Mouse (Mus musculus): ENCODE results near the gene Rfng. TPM values are rescaled to one million over a fixed set of nuclear protein-coding genes. Genes with fewer than 3 reads are reported as not detected.
A peak's percentile ranks its signal among the peaks of the same experiment; 100 is the strongest.

Rfng gene
- polyA plus RNA-seq, 1 experiment from 2014 or later, result 91.1 TPM

DNA sequence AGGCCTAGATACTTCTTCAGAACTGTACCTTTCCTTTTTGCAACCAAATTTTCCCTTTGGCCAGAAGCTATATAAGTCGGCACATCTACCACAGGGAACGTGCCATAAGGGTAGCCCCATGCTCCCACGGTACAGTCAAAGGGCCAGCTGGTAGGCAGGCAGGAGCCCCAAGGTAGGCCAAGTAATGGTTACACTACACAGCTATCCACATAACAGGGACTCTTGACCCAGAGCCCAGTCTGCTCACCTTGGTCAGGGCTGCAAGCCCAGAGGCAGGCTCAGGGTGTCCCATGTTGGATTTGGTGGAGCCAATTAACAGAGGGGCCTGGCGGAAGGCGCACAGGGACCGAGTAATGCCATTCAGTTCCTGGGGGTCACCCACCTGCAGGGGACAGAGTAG lies 35.5 kb upstream of the Rfng start:
- 93% methylated on average over 6 of the region's 6 CpGs for WGBS
- ATAC-seq (ENCODE audit: low read depth), result no peak

DNA sequence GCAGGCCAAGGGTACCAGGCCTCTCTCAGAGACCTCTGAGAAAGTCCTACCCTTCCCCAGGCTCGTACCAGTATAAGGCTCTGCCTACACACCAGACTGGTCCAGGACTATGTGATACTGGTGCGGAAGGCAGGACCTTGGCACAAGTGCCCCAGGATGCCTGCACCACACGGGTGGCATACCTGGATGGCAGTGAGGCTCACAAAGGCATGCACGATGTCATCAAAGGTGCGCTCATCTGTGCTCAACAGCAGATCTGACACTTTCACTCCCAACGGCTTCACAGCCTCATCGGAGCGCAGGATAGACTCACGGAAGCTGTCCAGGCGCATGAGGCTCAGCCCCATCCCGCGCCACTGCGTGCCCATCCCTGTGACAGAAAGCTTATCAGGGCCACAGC lies 34.2 kb upstream of the Rfng start:
- Histone ChIP-seq H3K9me3 (ENCODE audit: control insufficient read depth, low read length) (no peaks in the 10 kb centered on the region), H3K9ac (replicated peaks; ENCODE audit: low read depth, low read length) (no peak overlapping the region), H3K4me1 (ENCODE audit: control insufficient read depth, insufficient read depth, low read length) (peaks cover 23% of the 10 kb centered on the region), H3K36me3 (ENCODE audit: control insufficient read depth, insufficient read depth, low read length) (peaks cover 74% of the 10 kb centered on the region), H3K4me2 (ENCODE audit: low read depth, low read length) (no peak overlapping the region), H3K27me3 (ENCODE audit: control insufficient read depth, insufficient read depth, low read length) (no peaks in the 10 kb centered on the region), H3K4me3 (ENCODE audit: low read depth, low read length) (no peak overlapping the region), H3K27ac (ENCODE audit: low read depth, low read length) (no peak overlapping the region)
- ATAC-seq (ENCODE audit: low read depth), result no peak
- WGBS, result 96% methylated on average over 13 of the region's 13 CpGs

More for the DNA sequence above, 35.5 kb upstream of the Rfng start:
- no peak overlapping the region for H3K4me3 ChIP-seq (ENCODE audit: low read depth, low read length)
- H3K9me3 ChIP-seq (ENCODE audit: control insufficient read depth, low read length), result no peaks in the 10 kb centered on the region
- peaks cover 62% of the 10 kb centered on the region for H3K36me3 ChIP-seq (ENCODE audit: control insufficient read depth, insufficient read depth, low read length)
- H3K9ac ChIP-seq (replicated peaks; ENCODE audit: low read depth, low read length), result no peak overlapping the region
- H3K4me2 ChIP-seq (ENCODE audit: low read depth, low read length), result no peak overlapping the region
- H3K27ac ChIP-seq (ENCODE audit: low read depth, low read length), result no peak overlapping the region
- peaks cover 23% of the 10 kb centered on the region for H3K4me1 ChIP-seq (ENCODE audit: control insufficient read depth, insufficient read depth, low read length)
- H3K27me3 ChIP-seq (ENCODE audit: control insufficient read depth, insufficient read depth, low read length), result no peaks in the 10 kb centered on the region

DNA sequence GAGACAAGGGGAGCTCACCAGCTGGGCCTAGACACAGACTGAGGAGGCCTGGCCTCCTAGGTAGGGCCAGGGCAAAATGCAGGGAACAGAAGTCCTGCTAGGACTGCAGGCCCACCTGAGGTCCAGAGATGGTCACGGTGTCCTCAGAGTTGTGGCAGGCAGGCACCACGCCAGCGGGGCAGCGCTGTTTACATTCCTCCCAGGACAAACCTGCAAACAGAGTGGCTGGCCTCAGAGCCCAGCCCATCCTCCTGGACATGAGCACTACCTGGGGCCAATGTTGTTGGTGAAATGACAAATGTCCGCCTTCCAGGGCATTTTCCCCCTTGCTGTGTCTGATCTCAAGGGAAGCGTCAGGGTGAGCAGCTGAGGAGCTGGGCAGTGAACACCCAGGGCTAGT lies 33.4 kb upstream of the Rfng start:
- Histone ChIP-seq H3K4me1 (ENCODE audit: control insufficient read depth, insufficient read depth, low read length) (peaks cover 15% of the 10 kb centered on the region), H3K36me3 (ENCODE audit: control insufficient read depth, insufficient read depth, low read length) (peaks cover 82% of the 10 kb centered on the region), H3K27ac (ENCODE audit: low read depth, low read length) (no peak overlapping the region), H3K4me2 (ENCODE audit: low read depth, low read length) (no peak overlapping the region), H3K27me3 (ENCODE audit: control insufficient read depth, insufficient read depth, low read length) (no peaks in the 10 kb centered on the region), H3K9me3 (ENCODE audit: control insufficient read depth, low read length) (no peaks in the 10 kb centered on the region), H3K4me3 (ENCODE audit: low read depth, low read length) (no peak overlapping the region), H3K9ac (replicated peaks; ENCODE audit: low read depth, low read length) (no peak overlapping the region)
- WGBS, result 94% methylated on average over 6 of the region's 6 CpGs
- no peak for ATAC-seq (ENCODE audit: low read depth)

DNA sequence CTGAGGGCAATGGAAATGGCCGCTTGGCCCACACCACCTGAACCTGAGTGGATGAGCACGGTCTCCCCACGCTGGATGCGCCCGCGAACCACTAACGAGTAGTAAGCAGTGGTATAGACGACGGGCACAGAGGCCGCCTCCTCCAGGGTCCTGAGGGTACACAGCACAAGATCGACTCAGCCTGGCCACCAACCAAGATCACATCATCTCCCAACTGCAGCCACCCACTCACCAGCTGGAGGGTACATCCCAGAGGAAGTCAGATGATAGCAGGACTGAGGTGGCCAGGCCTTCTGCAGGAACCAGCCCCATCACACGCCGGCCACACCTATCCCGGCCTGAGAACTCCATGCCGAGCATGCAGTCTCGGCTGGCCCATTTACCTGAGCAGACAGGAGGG lies 28.1 kb upstream of the Rfng start:
- Histone ChIP-seq H3K4me1 (ENCODE audit: control insufficient read depth, insufficient read depth, low read length) (no peaks in the 10 kb centered on the region), H3K9ac (replicated peaks; ENCODE audit: low read depth, low read length) (no peak overlapping the region), H3K27ac (ENCODE audit: low read depth, low read length) (no peak overlapping the region), H3K36me3 (ENCODE audit: control insufficient read depth, insufficient read depth, low read length) (peaks cover 99% of the 10 kb centered on the region), H3K9me3 (ENCODE audit: control insufficient read depth, low read length) (no peaks in the 10 kb centered on the region), H3K4me3 (ENCODE audit: low read depth, low read length) (no peak overlapping the region), H3K4me2 (ENCODE audit: low read depth, low read length) (no peak overlapping the region), H3K27me3 (ENCODE audit: control insufficient read depth, insufficient read depth, low read length) (no peaks in the 10 kb centered on the region)
- no peak for ATAC-seq (ENCODE audit: low read depth)
- 92% methylated on average over 16 of the region's 16 CpGs for WGBS

DNA sequence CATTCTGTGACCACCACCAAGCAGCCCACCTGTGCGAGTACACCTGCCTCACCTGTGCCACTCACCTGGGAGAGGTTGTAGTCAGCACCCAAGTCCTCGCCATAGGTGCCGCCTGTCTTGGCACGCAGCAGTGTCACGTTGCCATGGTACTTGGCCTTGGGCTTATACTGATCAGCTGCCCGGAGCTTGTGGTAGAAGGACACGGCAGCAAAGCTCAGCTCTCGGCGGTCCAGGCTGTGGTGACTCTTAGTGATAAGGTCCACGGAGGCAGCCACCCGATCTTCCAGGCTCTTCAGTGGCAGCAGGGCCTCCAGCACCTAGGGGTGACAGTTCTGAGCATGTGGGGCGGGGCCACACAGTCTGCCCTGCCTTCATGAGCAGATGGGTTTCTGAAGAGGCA lies 24.0 kb upstream of the Rfng start:
- H3K4me1 ChIP-seq (ENCODE audit: control insufficient read depth, insufficient read depth, low read length), result no peaks in the 10 kb centered on the region

DNA sequence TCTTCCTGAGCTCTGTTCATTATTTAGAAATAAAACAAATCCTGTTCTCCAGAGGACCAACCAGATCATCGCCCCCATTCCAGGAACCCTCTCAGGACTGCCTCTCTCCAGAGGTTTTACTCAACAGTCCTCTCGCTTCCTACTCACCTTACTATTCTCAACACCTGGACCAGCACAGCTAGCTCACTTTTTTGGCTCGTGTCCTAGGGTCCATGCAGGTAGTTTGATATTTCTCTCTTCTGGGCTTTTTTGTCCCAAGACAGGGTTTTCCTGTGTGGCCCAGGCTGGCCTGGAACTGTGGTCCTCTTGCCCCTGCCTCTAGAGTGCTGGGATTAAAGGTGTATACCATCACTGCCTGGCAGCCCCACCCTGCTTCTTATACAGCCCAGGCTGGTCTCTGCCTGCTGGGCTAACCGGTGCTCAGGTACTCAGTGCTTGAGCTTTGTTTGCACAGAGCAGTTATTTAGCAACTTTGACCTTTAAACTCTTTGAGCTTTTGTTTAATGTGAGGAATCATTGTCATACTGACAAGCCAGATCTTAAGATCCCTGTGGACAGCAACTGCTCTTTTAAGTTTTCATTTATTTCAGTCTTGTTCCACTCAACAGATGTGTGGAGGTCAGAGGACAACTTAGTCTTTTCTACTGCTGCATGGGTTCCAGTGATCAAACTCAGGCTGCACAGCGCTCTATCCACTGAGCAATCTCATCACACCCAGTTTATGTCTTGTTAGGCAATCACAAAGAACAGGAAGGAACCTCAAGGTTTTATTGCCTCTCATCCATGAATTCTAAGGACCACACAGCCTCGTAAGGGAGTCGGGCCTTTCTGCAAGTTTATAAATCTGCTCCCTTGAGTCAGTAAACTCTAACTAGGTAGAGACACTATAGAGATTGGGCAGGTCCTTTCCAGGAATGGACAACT lies 21.6 kb upstream of the Rfng start:
- 0 out of 2 replicates have a peak, but pooled peaks cover under 1% of the 10 kb centered on the region for H3K4me1 ChIP-seq (ENCODE audit: control insufficient read depth, insufficient read depth, low read length)
- H3K9ac ChIP-seq (replicated peaks; ENCODE audit: low read depth, low read length), result no peak overlapping the region
- peaks cover 50% of the 10 kb centered on the region for H3K36me3 ChIP-seq (ENCODE audit: control insufficient read depth, insufficient read depth, low read length)
- no peak for ATAC-seq (ENCODE audit: low read depth)
- no peak overlapping the region for H3K27ac ChIP-seq (ENCODE audit: low read depth, low read length)
- H3K4me2 ChIP-seq (ENCODE audit: low read depth, low read length), result no peak overlapping the region
- 66% methylated on average over 7 of the region's 7 CpGs for WGBS
- no peak overlapping the region for H3K4me3 ChIP-seq (ENCODE audit: low read depth, low read length)
- H3K27me3 ChIP-seq (ENCODE audit: control insufficient read depth, insufficient read depth, low read length), result no peaks in the 10 kb centered on the region
- H3K9me3 ChIP-seq (ENCODE audit: control insufficient read depth, low read length), result no peaks in the 10 kb centered on the region

More for the DNA sequence above, 24.0 kb upstream of the Rfng start:
- no peak for ATAC-seq (ENCODE audit: low read depth)
- Histone ChIP-seq H3K27me3 (ENCODE audit: control insufficient read depth, insufficient read depth, low read length) (no peaks in the 10 kb centered on the region), H3K4me3 (ENCODE audit: low read depth, low read length) (no peak overlapping the region), H3K4me2 (ENCODE audit: low read depth, low read length) (no peak overlapping the region), H3K36me3 (ENCODE audit: control insufficient read depth, insufficient read depth, low read length) (peaks cover 74% of the 10 kb centered on the region), H3K27ac (ENCODE audit: low read depth, low read length) (no peak overlapping the region), H3K9me3 (ENCODE audit: control insufficient read depth, low read length) (no peaks in the 10 kb centered on the region), H3K9ac (replicated peaks; ENCODE audit: low read depth, low read length) (no peak overlapping the region)
- whole genome bisulfite sequencing, result 95% methylated on average over 12 of the region's 12 CpGs

DNA sequence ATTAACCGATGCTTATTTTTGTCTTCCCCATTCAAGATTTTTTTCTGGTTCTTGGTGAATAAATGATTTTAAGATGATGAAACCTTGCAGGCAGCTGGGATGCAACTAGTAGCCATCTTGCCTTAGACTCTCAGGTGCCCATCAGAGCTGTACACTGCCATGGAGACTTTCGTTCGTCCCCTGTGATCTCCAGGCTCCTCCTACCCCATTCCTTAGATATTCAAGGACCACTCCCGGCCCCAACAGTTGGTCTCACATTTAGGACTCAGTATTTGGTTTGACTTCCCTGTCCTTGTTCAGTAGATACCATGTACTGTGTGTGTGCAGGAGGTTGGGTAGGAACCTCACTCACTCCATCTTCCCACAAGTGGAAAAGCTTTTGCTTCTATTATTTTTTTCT lies 20.8 kb upstream of the Rfng start:
- Histone ChIP-seq H3K9me3 (ENCODE audit: control insufficient read depth, low read length) (no peaks in the 10 kb centered on the region), H3K36me3 (ENCODE audit: control insufficient read depth, insufficient read depth, low read length) (peaks cover 41% of the 10 kb centered on the region), H3K4me2 (ENCODE audit: low read depth, low read length) (no peak overlapping the region), H3K9ac (replicated peaks; ENCODE audit: low read depth, low read length) (no peak overlapping the region), H3K27ac (ENCODE audit: low read depth, low read length) (no peak overlapping the region), H3K4me3 (ENCODE audit: low read depth, low read length) (no peak overlapping the region), H3K4me1 (ENCODE audit: control insufficient read depth, insufficient read depth, low read length) (peaks cover 6% of the 10 kb centered on the region; the same call in 1 of the 2 replicates), H3K27me3 (ENCODE audit: control insufficient read depth, insufficient read depth, low read length) (no peaks in the 10 kb centered on the region)
- no peak for ATAC-seq (ENCODE audit: low read depth)
- 77% methylated on average over 4 of the region's 4 CpGs for WGBS

DNA sequence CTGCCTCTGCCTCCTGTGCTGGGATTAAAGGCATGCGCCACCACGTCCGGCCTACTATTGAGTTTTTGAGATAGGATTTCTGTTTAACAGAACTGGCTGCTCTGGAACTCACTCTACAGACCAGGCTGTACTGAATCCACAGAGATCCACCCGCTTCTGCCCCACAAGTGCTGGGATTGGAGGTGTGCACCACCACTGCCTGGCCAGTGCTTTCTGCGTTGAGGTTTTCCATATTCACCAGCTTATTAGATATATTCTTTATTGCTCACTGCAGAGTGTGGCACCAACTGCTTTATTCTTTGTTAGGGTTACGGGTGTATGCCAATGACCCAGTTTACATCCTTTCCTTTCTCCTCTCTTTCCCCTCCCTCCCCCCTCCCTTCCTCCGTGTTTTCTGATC lies 20.3 kb upstream of the Rfng start:
- Histone ChIP-seq H3K4me1 (ENCODE audit: control insufficient read depth, insufficient read depth, low read length) (peaks cover 6% of the 10 kb centered on the region; the same call in 1 of the 2 replicates), H3K36me3 (ENCODE audit: control insufficient read depth, insufficient read depth, low read length) (peaks cover 36% of the 10 kb centered on the region), H3K27me3 (ENCODE audit: control insufficient read depth, insufficient read depth, low read length) (no peaks in the 10 kb centered on the region), H3K9ac (replicated peaks; ENCODE audit: low read depth, low read length) (no peak overlapping the region), H3K4me3 (ENCODE audit: low read depth, low read length) (no peak overlapping the region), H3K27ac (ENCODE audit: low read depth, low read length) (no peak overlapping the region), H3K4me2 (ENCODE audit: low read depth, low read length) (no peak overlapping the region), H3K9me3 (ENCODE audit: control insufficient read depth, low read length) (no peaks in the 10 kb centered on the region)
- WGBS, result 84% methylated on average over 7 of the region's 7 CpGs
- ATAC-seq (ENCODE audit: low read depth), result no peak

DNA sequence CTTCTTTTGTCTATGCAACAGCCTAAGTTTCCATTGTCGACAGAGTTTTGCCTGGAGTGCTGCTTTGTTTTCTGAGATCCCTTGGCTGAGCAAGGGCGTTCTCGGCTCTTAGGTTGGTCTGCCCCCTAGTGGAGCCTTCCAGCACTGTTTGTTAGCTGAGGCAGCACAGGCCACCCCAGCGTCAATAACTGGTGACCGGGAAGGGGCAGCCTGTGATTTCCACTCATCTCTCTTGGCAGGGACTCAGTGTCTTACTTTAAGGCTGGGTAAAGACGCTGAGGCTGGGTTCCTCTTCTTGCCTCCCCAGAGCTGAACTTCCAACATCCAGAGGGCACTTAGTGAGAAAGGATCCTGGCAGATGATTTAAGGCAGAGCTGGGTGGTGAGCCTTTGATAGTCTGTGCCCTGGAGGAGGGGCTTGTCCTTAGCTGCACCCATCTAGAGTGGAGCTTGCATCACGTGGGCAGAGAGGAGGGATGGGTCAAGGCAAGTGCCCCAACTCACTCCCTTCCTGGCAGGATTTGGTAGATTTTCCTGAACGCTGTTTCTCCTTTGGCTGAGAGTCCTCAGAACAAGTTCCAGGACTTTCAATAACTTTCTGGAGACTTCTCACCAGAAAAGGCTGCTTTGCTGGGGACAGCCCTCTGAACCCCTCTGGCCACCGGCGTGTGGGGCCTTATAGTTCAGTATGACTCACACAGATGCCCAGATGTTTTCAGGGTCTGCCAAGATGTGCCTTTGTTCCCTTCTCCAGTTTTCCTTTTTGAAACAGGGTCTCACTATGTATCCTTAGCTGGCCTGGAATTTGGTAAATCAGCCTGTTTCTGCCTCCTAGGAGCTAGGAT lies 16.3 kb upstream of the Rfng start:
- peak; percentile 57; the same call in 1 of the 2 replicates for ATAC-seq (ENCODE audit: low read depth)
- Histone ChIP-seq H3K36me3 (ENCODE audit: control insufficient read depth, insufficient read depth, low read length) (no peaks in the 10 kb centered on the region; the same call in 1 of the 2 replicates), H3K27ac (ENCODE audit: low read depth, low read length) (no peak overlapping the region), H3K4me2 (ENCODE audit: low read depth, low read length) (no peak overlapping the region), H3K4me1 (ENCODE audit: control insufficient read depth, insufficient read depth, low read length) (peaks cover 11% of the 10 kb centered on the region), H3K9me3 (ENCODE audit: control insufficient read depth, low read length) (no peaks in the 10 kb centered on the region), H3K9ac (replicated peaks; ENCODE audit: low read depth, low read length) (no peak overlapping the region), H3K4me3 (ENCODE audit: low read depth, low read length) (no peak overlapping the region), H3K27me3 (ENCODE audit: control insufficient read depth, insufficient read depth, low read length) (no peaks in the 10 kb centered on the region)
- WGBS, result 10% methylated on average over 10 of the region's 10 CpGs

All from neural tube, embryonic 14.5 days (tissue).